Mouse (Mus musculus) embryo, embryonic 11 days (tissue): ENCODE results near the gene Rnf19b.

Experiments used
- DNase-seq: peaks from one replicate; pipeline ENCODE4 v3.0.0-alpha.2; 2015

Rnf19b gene

GRCm38 (mm10) chr4:129034706-129035660 lies 23.1 kb upstream of the Rnf19b start:
- DNase-seq = no peak

DNA sequence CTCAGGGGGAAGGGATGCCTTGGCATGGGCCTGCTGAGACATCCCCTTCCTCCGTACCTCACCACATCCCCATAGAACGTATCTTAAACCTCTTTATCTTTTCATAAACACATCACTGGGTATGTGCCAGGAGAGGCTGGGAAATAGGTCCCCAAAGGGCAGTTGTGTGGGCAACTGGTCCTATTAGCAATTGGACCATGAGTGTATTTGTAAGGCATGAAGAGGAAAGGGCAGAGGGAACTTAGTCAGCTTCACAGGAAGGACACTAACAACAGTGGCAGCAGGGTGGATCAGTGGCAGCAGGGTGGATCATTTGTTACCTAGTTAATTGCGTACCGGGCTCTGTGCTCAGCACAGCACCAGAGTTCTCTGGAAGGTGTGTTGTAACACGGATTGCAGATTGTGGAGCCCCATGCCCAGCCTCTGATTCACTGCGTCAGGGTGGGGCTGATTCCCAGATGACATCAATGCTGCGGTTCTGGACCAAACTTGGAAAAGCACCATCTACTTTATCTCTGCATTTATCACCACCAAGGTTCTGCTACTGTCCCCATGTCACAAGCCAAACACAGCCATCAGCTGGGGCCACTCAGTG lies 22.1 kb upstream of the Rnf19b start:
- DNase-seq = no peak

DNA sequence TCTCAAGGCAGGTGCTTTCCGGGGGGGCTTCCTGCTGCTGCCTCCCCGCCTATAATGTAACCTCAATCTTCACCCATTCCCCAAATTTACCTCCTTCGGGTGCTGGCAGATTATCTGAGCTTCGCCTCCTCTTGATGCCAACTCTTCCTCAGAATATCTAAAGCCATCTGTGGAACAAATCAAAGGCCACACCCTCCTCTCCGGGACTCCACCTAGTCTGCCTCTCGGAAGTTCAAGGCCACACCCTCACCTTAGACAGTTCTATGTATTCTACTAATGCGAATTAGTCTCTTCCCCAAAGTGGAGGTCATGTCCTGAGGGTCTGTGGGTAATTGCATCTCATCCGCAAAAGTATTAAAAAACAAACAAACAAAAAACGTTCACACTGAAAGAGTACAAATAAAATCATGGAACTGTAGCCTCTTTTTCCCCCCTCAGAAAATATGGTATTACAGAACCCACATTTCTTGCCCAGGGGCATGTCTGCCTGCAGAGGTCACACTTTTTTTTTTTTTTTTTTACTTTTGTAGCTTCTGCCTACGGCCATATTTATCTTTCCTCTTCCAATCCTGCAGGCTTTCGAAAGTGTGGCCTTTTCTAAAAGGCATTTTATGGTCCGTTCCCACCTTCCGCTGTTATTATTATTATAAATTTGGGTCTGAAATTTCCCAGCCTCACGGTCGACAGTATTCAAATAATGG lies 10.2 kb upstream of the Rnf19b start:
- no peak for DNase-seq

- DNase-seq = peak; percentile 91
Measured at GRCm38 (mm10) chr4:129048501-129049305, 9.4 kb upstream of the Rnf19b start.

- DNase-seq = peak; percentile 58
Measured at GRCm38 (mm10) chr4:129049306-129050011, 8.6 kb upstream of the Rnf19b start.

DNA sequence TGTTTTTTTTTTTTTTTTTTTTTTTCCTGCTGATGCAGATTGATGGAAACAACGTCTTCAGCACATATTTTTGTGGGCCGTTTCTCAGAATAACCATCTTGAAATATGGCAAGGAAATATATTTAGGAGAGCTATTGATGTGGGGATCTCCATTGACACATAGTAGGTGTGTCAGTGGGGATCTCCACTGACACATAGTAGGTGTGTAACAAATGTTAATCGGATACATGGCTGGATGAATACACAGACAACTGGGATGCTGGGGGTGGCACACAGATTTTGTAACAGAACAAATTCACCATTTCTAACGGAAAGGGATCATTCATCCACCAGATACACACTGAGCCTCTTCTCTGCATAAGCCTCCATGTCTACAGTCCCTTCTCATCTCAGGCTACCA lies 7.7 kb upstream of the Rnf19b start:
- no peak for DNase-seq

DNA sequence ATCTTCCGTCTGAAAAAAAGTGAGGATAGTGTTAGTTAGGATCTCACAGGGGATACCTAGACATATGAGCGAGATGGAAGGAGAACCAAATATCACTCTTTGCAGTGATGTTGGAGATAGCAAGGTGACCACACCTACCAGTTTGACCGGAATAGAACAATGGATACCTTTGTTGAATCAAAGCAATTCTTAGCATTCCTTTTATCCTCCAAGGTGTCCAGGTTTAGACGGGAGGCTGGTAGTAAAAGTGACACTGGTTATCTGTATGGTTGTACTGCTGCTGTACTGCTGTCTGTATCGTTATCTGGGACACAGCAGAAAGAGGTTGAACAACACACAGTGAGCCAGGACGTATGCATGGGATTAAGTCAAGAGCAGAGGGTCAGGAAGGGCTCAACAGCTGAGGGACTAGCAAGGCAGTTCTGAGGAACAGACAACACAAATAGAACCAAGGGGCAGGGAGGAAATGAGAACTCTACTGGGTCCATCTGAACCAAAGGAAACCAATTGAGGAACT lies 7.1 kb upstream of the Rnf19b start:
- no peak for DNase-seq

DNA sequence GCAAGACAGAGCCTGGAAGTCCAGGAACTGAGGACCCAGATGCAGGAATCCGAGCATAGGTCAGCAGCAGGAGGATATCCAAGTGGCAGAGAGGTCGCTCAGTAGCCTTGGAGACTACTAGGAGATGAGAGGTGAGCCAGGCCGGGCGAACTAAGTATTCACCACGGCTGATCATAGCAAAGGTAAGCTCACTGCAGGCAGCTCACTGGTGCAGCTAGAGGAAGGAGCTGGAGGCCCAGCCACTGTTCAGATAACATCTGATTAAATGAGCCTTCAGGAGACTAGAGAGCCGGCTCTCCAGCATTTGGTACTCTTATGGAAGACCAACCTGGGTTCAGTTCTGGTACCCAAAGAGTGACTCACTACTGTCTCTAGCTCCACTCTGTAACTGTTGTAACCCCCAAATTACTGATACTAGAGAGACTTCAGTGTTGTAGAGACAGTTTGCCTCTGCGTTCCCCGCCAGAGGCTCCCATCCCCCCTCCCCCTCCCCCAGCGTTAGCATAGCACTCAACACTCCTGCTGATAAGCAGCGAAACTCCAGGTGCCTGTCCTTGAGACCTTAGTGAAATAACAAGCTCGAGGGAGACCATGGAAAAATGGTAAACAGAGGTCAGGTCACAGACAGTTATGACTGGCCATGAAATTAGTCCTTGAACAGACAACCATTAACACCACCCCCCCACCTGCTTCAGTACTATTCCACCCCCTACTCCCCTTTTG lies 6.4 kb upstream of the Rnf19b start:
- DNase-seq = no peak

DNA sequence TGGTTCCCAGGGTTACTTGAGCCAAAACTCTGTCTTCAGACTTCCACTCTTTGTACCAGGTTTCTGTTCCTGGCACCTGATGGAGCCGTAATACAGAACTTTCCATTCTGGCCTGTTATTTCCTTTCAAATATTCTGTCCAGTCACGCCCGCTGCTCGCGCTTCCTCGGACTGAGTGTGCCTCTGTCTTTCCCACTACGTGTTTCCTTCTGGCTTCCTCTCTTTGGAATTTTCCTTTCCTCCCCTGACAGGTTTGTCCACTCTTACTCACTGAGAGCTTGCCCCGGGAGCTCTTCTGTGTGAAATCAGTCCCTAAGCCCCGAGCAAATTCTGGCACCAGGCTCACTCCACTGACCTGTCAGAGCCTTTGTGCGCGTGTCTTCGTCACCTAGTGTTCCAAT lies 3.3 kb upstream of the Rnf19b start:
- no peak for DNase-seq

DNA sequence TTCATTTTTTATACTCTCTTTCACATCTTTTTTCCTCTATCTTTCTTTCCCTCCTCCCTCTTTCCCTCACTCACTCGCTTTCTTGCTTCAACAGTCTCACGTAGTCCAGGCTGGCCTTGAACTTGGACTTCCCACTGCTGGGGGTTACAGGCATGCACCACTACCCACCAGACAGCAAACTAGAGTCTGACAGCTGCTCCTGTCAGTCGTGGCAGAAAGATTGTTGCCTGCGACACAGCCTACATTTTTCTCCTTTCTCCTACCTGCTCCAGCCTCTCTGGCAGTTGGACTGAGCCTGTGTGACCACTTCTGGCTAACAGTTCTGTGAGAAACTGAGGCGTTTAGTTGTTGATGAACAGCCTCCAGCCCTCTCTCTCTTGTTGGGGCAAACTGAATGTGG lies 2.5 kb upstream of the Rnf19b start:
- DNase-seq = no peak

DNA sequence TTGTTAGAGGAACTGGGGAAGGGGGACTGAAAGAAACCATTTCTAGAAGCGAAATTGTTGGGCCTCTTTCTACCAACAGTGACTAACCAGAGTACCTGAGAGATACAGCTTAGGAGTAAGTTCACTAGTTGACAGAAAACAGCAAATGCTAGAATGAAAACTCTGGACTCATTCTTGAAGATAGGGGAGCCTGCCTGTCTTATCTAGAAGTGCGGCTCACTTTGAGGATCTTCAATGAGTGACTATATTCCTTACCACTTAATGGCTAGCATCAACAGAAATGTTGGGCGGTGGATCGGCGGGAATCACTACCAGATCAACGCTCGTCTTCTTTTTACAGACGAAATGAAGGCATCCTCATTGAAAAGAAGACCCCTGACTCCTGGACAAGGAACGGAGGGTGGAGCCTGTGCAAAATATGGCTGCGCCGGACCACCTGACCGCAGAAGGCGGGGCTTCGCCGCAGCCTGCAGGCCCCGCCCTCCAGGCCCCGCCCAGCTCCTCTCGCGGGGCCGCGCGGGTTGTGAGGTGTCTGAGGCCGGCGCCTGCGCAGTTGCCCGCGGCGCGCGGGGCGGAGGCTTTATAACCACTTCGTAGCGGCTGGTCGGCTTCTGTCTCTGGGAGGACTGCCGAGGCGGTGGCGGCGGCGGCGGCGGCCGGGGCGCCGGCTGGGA lies 401 bp upstream of the Rnf19b start:
- peak; percentile 99 for DNase-seq

GRCm38 (mm10) chr4:129059125-129059551 lies 1.1 kb downstream of the Rnf19b start:
- DNase-seq = peak; percentile 67

- no peak for DNase-seq
Measured at GRCm38 (mm10) chr4:129059922-129060321, 1.9 kb downstream of the Rnf19b start.

- no peak for DNase-seq
Measured at GRCm38 (mm10) chr4:129061486-129061885, 3.4 kb downstream of the Rnf19b start.

DNA sequence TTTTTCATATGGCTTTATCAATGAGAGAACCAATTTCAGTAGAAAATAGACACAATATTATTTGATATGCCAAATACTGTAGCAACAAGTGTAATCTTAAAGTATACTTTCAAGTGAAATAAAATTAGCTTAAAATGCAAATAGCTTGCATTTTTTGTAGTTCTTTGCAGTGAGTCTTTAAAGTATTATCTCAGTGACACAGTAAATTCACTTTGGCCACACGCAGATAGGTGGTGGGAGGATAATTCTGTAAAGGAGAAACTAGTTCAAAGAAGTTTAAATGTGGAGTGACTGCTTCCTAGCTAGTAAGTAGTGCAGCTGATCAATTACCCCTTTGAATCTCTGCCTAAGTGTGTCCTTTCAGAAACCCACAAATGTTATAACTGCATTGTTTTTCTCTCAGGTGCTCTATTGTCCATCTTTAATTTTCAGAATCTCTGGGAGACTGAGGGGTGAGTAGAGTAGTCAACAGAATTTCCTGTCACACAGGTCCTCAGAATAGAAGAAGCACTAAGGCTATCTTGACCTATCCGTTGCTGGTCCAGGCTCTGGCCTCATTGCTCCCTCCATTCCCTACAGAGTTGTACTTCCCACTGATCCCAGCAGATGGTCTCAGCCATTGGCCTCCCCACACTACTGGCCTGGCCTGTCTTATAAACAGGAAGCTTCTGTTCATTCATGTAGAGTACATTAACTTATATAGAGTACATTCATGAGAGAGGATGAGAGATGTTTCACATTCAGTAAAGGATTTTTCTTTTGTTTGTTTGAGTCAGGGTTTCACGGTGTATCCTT lies 4.4 kb downstream of the Rnf19b start:
- no peak for DNase-seq

DNA sequence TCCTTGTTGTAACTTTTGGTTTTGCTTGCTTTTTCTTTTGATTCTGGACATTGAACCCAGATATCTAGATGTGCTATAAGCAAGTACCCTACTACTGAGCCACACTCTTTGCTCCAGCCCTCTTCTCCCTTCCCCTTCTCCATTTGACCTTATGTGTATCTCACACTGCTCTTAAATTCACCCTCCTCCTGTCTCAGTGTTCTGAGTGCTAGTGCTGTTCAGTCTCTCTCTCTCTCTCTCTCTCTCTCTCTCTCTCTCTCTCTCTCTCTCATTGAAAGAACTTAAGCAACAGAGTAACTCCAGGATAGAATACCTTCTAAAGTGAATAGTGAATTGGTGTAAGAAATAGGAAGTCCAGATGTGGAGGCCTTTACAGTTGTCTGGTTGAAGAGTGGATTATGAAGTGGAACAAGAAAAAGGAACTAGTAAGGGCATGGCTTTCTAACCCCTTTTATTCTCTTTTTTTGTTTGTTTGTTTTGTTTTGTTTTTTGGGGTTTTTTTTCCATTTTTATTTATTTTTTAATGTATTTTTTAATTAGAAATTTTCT lies 7.7 kb downstream of the Rnf19b start:
- DNase-seq = no peak

DNA sequence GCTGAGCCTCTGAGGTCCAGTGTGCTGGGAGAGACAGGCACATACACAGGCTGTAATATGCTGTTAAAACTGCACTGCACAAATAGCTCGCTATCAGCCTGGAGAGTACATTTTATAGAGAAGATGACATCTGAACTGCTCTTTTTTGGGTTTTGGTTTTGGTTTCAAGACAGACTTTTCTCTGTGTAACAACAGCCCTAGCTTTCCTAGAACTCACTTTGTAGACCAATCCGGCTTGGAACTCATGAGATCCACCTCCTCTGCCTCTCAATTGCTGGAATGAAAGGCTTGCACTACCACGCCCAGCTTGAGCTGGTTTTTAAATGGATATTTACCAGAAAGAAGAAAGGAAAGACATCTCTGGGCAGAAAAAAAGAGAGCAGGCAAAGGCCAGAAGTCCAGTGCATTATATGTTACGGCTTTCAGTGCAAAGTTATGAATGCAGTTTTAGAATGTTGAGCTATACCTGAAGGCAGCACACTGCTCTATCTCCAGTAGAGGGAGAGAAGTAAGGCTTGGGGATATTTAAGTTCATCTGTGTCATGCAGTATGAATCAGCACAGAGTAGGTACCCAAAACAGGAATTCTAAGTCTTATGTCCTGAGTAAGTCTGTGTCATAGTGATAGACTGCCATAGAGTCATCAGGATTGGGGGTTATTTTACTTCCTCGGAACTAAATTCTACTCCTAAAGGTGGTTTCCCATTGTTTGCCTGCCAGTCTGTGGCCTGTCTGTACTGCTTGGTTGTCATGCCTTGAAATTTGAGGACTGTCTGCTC lies 9.8 kb downstream of the Rnf19b start:
- DNase-seq = no peak

DNA sequence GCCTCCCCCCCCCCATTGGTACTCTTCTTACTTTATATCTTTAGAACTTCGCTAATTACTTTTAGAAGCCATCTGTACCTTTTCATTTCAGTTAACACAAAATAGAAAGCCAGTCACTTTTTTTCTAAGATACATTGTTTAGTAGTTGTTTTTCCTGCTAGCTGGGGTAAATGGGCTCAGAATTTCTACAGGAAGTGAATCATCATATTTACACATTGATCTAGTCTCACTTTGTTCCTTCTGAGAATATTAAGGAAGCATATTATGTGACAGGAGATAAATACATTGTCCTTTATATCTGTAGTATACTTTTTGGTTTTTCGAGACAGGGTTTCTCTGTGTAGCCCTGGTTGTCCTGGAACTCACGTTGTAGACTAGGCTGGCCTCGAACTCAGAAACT lies 10.8 kb downstream of the Rnf19b start:
- no peak for DNase-seq

GRCm38 (mm10) chr4:129079126-129079525 lies 21.1 kb downstream of the Rnf19b start:
- no peak for DNase-seq
